In the genomic region with DNA sequence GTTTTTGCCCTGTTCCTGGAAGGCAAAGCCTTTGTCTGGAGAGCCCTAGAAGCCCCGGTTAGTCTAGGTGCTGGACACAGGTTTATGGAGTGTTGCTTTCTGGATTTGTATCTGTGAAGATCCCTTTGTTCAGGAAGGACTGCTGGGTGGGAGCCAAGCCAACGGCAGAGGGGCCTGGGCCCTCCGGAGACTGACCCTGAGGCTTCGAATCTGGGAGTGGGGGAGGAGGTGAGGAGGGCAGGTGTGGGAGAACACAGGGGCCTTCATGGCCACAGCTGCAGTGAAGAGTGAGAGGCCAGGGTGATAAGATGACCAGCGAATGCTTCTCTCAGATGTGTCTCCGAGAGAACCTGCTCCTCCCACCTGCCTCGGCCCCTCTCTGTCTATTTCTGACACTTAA, we compare ENCODE assay signal across 22 mouse cellular contexts. TPM values are rescaled to one million over a fixed set of nuclear protein-coding genes. Genes with fewer than 3 reads are reported as not detected.
DNase-seq lines count a peak whose midpoint lies in the region; ATAC-seq lines count a peak whose summit lies in the region.
"Had no signal": no experiment of that assay in that cellular context is flagged by ENCODE, and none has a peak within 500 bp of the region (broad histone marks: within the 10 kb centered on the region; RNA-seq: fewer than 3 reads in every experiment).

No protein-coding gene starts in this region.

- no peak overlapping the region for H3K27ac ChIP-seq in embryonic facial prominence, embryonic 14.5 days (replicated peaks; ENCODE audit: low read depth, low read length)
- H3K27ac ChIP-seq in limb, embryonic 12.5 days: no peak overlapping the region
- H3K27ac ChIP-seq: forebrain, embryonic 13.5 days; heart, embryonic 10.5 days; hindbrain, embryonic 14.5 days had no signal

- 7% methylated on average over 7 of the region's 7 CpGs for WGBS in embryonic facial prominence, embryonic 14.5 days
- 17% methylated on average over 7 of the region's 7 CpGs for WGBS in limb, embryonic 12.5 days

- H3K4me3 ChIP-seq in embryonic facial prominence, embryonic 14.5 days (ENCODE audit: low read depth, low read length): peak overlapping the region; percentile 54
- H3K4me3 ChIP-seq in limb, embryonic 12.5 days (replicated peaks): peak overlapping the region; percentile 16; the same call in 1 of the 2 replicates

- no peaks in the 10 kb centered on the region for H3K36me3 ChIP-seq in embryonic facial prominence, embryonic 14.5 days (ENCODE audit: control insufficient read depth, insufficient read depth, low read length)
- no peaks in the 10 kb centered on the region for H3K36me3 ChIP-seq in limb, embryonic 12.5 days
- H3K36me3 ChIP-seq: heart, embryonic 10.5 days had no signal

- DNase-seq in heart, adult 11 months: peak; percentile 90
- no peak for DNase-seq in heart, postnatal 10 days
- DNase-seq in embryonic facial prominence, embryonic 14.5 days (ENCODE audit: low spot score): no peak
- DNase-seq in thymus, postnatal 0 days (ENCODE audit: low spot score): no peak
- DNase-seq in cerebellum, adult 11-12 months: no peak
- DNase-seq: adrenal gland, postnatal 10 days; B cell, adult 2 months; cerebellum, adult 11 months; cerebellum, adult 9-11 months; cerebellum, postnatal 36 days; gastrocnemius, postnatal 36 days; heart, adult 18-20 months; heart, postnatal 14 days had no signal

- peaks cover 77% of the 10 kb centered on the region for H3K27me3 ChIP-seq in embryonic facial prominence, embryonic 14.5 days (replicated peaks; ENCODE audit: control insufficient read depth, insufficient read depth, low read length)
- H3K27me3 ChIP-seq in limb, embryonic 12.5 days: peaks cover 99% of the 10 kb centered on the region

- intact Hi-C loops in heart, postnatal 10 days (cut with DNase I): no loop called here

- no peaks in the 10 kb centered on the region for H3K9me3 ChIP-seq in embryonic facial prominence, embryonic 14.5 days (ENCODE audit: control insufficient read depth, low read length)
- H3K9me3 ChIP-seq in limb, embryonic 12.5 days: no peaks in the 10 kb centered on the region
- H3K9me3 ChIP-seq: forebrain, embryonic 13.5 days; heart, embryonic 10.5 days had no signal

- H3K9ac ChIP-seq in embryonic facial prominence, embryonic 14.5 days (ENCODE audit: low read depth, low read length): no peak overlapping the region
- H3K9ac ChIP-seq in limb, embryonic 12.5 days (replicated peaks): no peak overlapping the region
- H3K9ac ChIP-seq: forebrain, embryonic 13.5 days; hindbrain, embryonic 14.5 days had no signal

- H3K4me1 ChIP-seq in embryonic facial prominence, embryonic 14.5 days (ENCODE audit: control insufficient read depth, insufficient read depth, low read length): peaks cover 16% of the 10 kb centered on the region
- H3K4me1 ChIP-seq in limb, embryonic 12.5 days (replicated peaks): peaks cover 29% of the 10 kb centered on the region

- H3K4me2 ChIP-seq in embryonic facial prominence, embryonic 14.5 days (ENCODE audit: low read depth, low read length): peak overlapping the region; percentile 87
- peak overlapping the region; percentile 98 for H3K4me2 ChIP-seq in limb, embryonic 12.5 days

- no peak for ATAC-seq in embryonic facial prominence, embryonic 14.5 days (ENCODE audit: low read depth)
- no peak for ATAC-seq in limb, embryonic 12.5 days (ENCODE audit: insufficient number of reproducible peaks, insufficient read depth, low FRiP score, low TSS enrichment, low read depth)
- no peak for ATAC-seq in megakaryocyte, adult 5-6 weeks (ENCODE audit: poor library complexity, severe bottlenecking)
- ATAC-seq: CD4-positive, CD25-positive, alpha-beta regulatory T cell, adult 4 months; forebrain, embryonic 13.5 days had no signal

RNA-seq across cellular contexts. Expression of a gene that starts 2.4 kb away (rescaled TPM):
- total RNA-seq in heart, postnatal 10 days (2021): under 1 TPM; 0.17 to 0.60 TPM
- 16.1 and 23.1 TPM in 2 replicates for polyA plus RNA-seq in embryonic facial prominence, embryonic 14.5 days (2014; fragmentation: Nextera tagmentation; extraction: Ambion mirVana)
- polyA plus RNA-seq in limb, embryonic 12.5 days (2016; fragmentation: Nextera tagmentation; extraction: Ambion mirVana): 38.7 and 40.5 TPM in 2 replicates
- 0.11 and 0.14 TPM in 2 replicates for total RNA-seq in megakaryocyte, adult 5-6 weeks (2015)
- 0.55 and 1.1 TPM in 2 replicates for total RNA-seq in megakaryocyte, adult 5-6 weeks (2017)
- polyA plus RNA-seq in thymus, postnatal 0 days (2015; fragmentation: Nextera tagmentation; extraction: Ambion mirVana): 1.6 and 2.6 TPM in 2 replicates
- total RNA-seq: hematopoietic stem cell, adult 5-6 weeks; MEL had no signal
- polyA plus RNA-seq: CD4-positive, CD25-positive, alpha-beta regulatory T cell, adult 4 months had no signal

RNA-seq across cellular contexts. Expression of a gene that starts 17.3 kb away (rescaled TPM):
- total RNA-seq in heart, postnatal 10 days (2021): not detected
- polyA plus RNA-seq in embryonic facial prominence, embryonic 14.5 days (2014; fragmentation: Nextera tagmentation; extraction: Ambion mirVana): 6.1 and 6.7 TPM in 2 replicates
- polyA plus RNA-seq in limb, embryonic 12.5 days (2016; fragmentation: Nextera tagmentation; extraction: Ambion mirVana): 3.4 and 3.5 TPM in 2 replicates
- not detected in 2 replicates for total RNA-seq in megakaryocyte, adult 5-6 weeks (2015)
- total RNA-seq in megakaryocyte, adult 5-6 weeks (2017): not detected in 2 replicates
- 1.6 and 1.9 TPM in 2 replicates for polyA plus RNA-seq in thymus, postnatal 0 days (2015; fragmentation: Nextera tagmentation; extraction: Ambion mirVana)
- total RNA-seq: gastrocnemius, postnatal 36 days; heart, adult 18-20 months; heart, postnatal 14 days; hematopoietic stem cell, adult 5-6 weeks; MEL had no signal
- polyA plus RNA-seq: heart, embryonic 14.5 days had no signal

RNA-seq across cellular contexts. Expression of a gene that starts 25.0 kb away (rescaled TPM):
- 1 to 10 TPM; 1.7 to 2.1 TPM for total RNA-seq in heart, postnatal 10 days (2021)
- polyA plus RNA-seq in embryonic facial prominence, embryonic 14.5 days (2014; fragmentation: Nextera tagmentation; extraction: Ambion mirVana): 4.5 and 6.4 TPM in 2 replicates
- polyA plus RNA-seq in limb, embryonic 12.5 days (2016; fragmentation: Nextera tagmentation; extraction: Ambion mirVana): 0.46 and 0.47 TPM in 2 replicates
- not detected in 2 replicates for total RNA-seq in megakaryocyte, adult 5-6 weeks (2015)
- total RNA-seq in megakaryocyte, adult 5-6 weeks (2017): not detected in 2 replicates
- polyA plus RNA-seq in thymus, postnatal 0 days (2015; fragmentation: Nextera tagmentation; extraction: Ambion mirVana): 0.16 TPM in 1 of 2 replicates, not detected in the other
- total RNA-seq: hematopoietic stem cell, adult 5-6 weeks; MEL had no signal
- polyA plus RNA-seq: CD4-positive, CD25-positive, alpha-beta regulatory T cell, adult 4 months; forebrain, embryonic 13.5 days; hindbrain, embryonic 14.5 days had no signal
